Mouse (Mus musculus): ENCODE data around the gene Wsb1.

GRCm38 (mm10) chr11:79190257-79190656 is 64.2 kb downstream of the Wsb1 start:
- TF ChIP-seq POLR2A (IDR thresholded peaks at IDR 0.05; ENCODE audit: insufficient read depth, low read depth, low read length) (no peak), CTCF (IDR thresholded peaks at IDR 0.05; ENCODE audit: insufficient read depth, low read depth, low read length) (no peak)

All from olfactory bulb, adult 2 months (tissue).